Mouse (Mus musculus) CH12.LX (cell line): Measurements from ENCODE around the gene Tbc1d2. TPM values are rescaled to one million over a fixed set of nuclear protein-coding genes. Genes with fewer than 3 reads are reported as not detected.

Source experiments
- DNase-seq: peaks from one replicate; pipeline ENCODE4 v3.0.0-alpha.2; 2013; ENCODE audit errors: extremely low read depth
- H3K27ac ChIP-seq: 2 replicates; pipeline ENCODE4 v1.5.1; 2012; ENCODE audit warnings: low read depth, mild to moderate bottlenecking, control low read depth, moderate library complexity; ENCODE audit not compliant: insufficient read depth
- H3K27me3 ChIP-seq: replicated peaks from 2 replicates; pipeline ENCODE3; 2012; ENCODE audit warnings: inconsistent platforms
- H3K36me3 ChIP-seq, 2 experiments: replicated peaks in 1 of 2; 2 replicates each; pipeline versions ENCODE3 to v1.6.1; 2012; ENCODE audit warnings: inconsistent platforms in 1 of 2, low read length in 1 of 2, mild to moderate bottlenecking in 1 of 2, mixed read lengths in 1 of 2, moderate library complexity in 1 of 2; ENCODE audit not compliant: control insufficient read depth in 1 of 2, insufficient read depth in 1 of 2
- H3K4me1 ChIP-seq, 2 experiments: 2 replicates each; pipeline ENCODE4 v1.6.1; 2012; ENCODE audit warnings: inconsistent platforms in 1 of 2, moderate library complexity in 1 of 2; ENCODE audit not compliant: insufficient read depth in 2 of 2, control insufficient read depth in 1 of 2
- H3K4me2 ChIP-seq: 2 replicates; pipeline ENCODE4 v1.6.1; 2012; ENCODE audit warnings: low read depth, mild to moderate bottlenecking, control low read depth; ENCODE audit not compliant: poor library complexity, insufficient read depth, severe bottlenecking
- H3K4me3 ChIP-seq, 3 experiments: fragments of 150-350 bp in 1 of 3; sonication (generic) in 1 of 3; replicated peaks in 1 of 3; 2 replicates each; pipeline versions ENCODE3 to v1.5.1; 2011 to 2012; ENCODE audit warnings: low read depth in 2 of 3, low read length in 2 of 3, mild to moderate bottlenecking in 2 of 3, moderate library complexity in 2 of 3, control low read depth in 1 of 3, improper control_type of control experiment in 1 of 3, inconsistent platforms in 1 of 3, mixed read lengths in 1 of 3; ENCODE audit not compliant: poor library complexity in 1 of 3
- H3K79me2 ChIP-seq: replicated peaks from 2 replicates; pipeline ENCODE4 v1.6.1; 2012; ENCODE audit warnings: mild to moderate bottlenecking, moderate library complexity; ENCODE audit not compliant: control insufficient read depth, poor library complexity, insufficient read depth, severe bottlenecking; ENCODE audit errors: extremely low read depth
- H3K9ac ChIP-seq: 2 replicates; pipeline ENCODE4 v1.6.1; 2012; ENCODE audit warnings: low read depth, mild to moderate bottlenecking, control low read depth, moderate library complexity; ENCODE audit not compliant: insufficient read depth
- H3K9me3 ChIP-seq: replicated peaks from 2 replicates; pipeline ENCODE3; 2012; ENCODE audit warnings: low read length, inconsistent platforms, mixed read lengths
- BHLHE40 ChIP-seq: IDR thresholded peaks from 2 replicates; pipeline ENCODE4 v1.6.1; 2011; ENCODE audit warnings: mild to moderate bottlenecking, low read depth, low read length, improper control_type of control experiment
- CHD1 ChIP-seq: IDR thresholded peaks from 2 replicates; pipeline ENCODE4 v1.6.1; 2012; ENCODE audit warnings: low read depth, low read length, improper control_type of control experiment, inconsistent platforms
- GABPA ChIP-seq: IDR thresholded peaks from 2 replicates; pipeline ENCODE4 v1.6.1; 2012; ENCODE audit warnings: low read depth, low read length, improper control_type of control experiment, inconsistent platforms; ENCODE audit not compliant: insufficient replicate concordance
- IRF4 ChIP-seq: IDR thresholded peaks from 2 replicates; pipeline ENCODE4 v1.6.1; 2014; ENCODE audit warnings: low read depth, mild to moderate bottlenecking, inconsistent platforms, low read length, improper control_type of control experiment
- JUN ChIP-seq: IDR thresholded peaks from 2 replicates; pipeline ENCODE4 v1.6.1; 2011; ENCODE audit warnings: low read depth, mild to moderate bottlenecking, low read length, improper control_type of control experiment, moderate library complexity; ENCODE audit not compliant: insufficient read depth
- JUND ChIP-seq: conservative IDR thresholded peaks from 2 replicates; pipeline ENCODE4 v1.6.1; 2011; ENCODE audit warnings: low read depth, low read length, improper control_type of control experiment
- KAT2A ChIP-seq: IDR thresholded peaks from 2 replicates; pipeline ENCODE4 v1.6.1; 2012; ENCODE audit warnings: low read length, improper control_type of control experiment, inconsistent platforms; ENCODE audit not compliant: insufficient replicate concordance
- MAX ChIP-seq: IDR thresholded peaks from 2 replicates; pipeline ENCODE4 v1.6.1; 2011; ENCODE audit warnings: low read length, improper control_type of control experiment
- MAZ ChIP-seq: IDR thresholded peaks from 2 replicates; pipeline ENCODE4 v1.6.1; 2012; ENCODE audit warnings: low read depth, mild to moderate bottlenecking, inconsistent platforms, low read length, improper control_type of control experiment, moderate library complexity
- MEF2A ChIP-seq: IDR thresholded peaks from 2 replicates; pipeline ENCODE4 v1.6.1; 2014; ENCODE audit warnings: low read depth, mild to moderate bottlenecking, inconsistent platforms, low read length, improper control_type of control experiment, borderline replicate concordance
- MXI1 ChIP-seq: IDR thresholded peaks from 2 replicates; pipeline ENCODE4 v1.6.1; 2011; ENCODE audit warnings: mild to moderate bottlenecking, low read depth, low read length, improper control_type of control experiment
- NELFE ChIP-seq: IDR thresholded peaks from 2 replicates; pipeline ENCODE4 v1.6.1; 2011; ENCODE audit warnings: low read depth, low read length, improper control_type of control experiment
- NRF1 ChIP-seq: IDR thresholded peaks from 2 replicates; pipeline ENCODE4 v1.6.1; 2014; ENCODE audit warnings: low read depth, mild to moderate bottlenecking, inconsistent platforms, low read length, improper control_type of control experiment, moderate library complexity
- PAX5 ChIP-seq: IDR thresholded peaks from 2 replicates; pipeline ENCODE4 v1.6.1; 2012; ENCODE audit warnings: low read length, inconsistent platforms, mixed read lengths
- POLR2A ChIP-seq: IDR thresholded peaks from 2 replicates; pipeline ENCODE4 v1.6.1; 2011; ENCODE audit warnings: low read depth, mild to moderate bottlenecking, improper control_type of control experiment, low read length
- POLR2AphosphoS2 ChIP-seq: IDR thresholded peaks from 2 replicates; pipeline ENCODE4 v1.6.1; 2011; ENCODE audit warnings: low read depth, low read length, improper control_type of control experiment
- RCOR1 ChIP-seq: conservative IDR thresholded peaks from 2 replicates; pipeline ENCODE4 v1.6.1; 2012; ENCODE audit warnings: low read depth, mild to moderate bottlenecking, inconsistent platforms, low read length, improper control_type of control experiment
- SIN3A ChIP-seq: IDR thresholded peaks from 2 replicates; pipeline ENCODE4 v1.6.1; 2012; ENCODE audit warnings: low read length, improper control_type of control experiment, inconsistent platforms
- SMC3 ChIP-seq: IDR thresholded peaks from 2 replicates; pipeline ENCODE4 v1.6.1; 2011; ENCODE audit warnings: low read depth, low read length, improper control_type of control experiment
- UBTF ChIP-seq: IDR thresholded peaks from 2 replicates; pipeline ENCODE4 v1.6.1; 2012; ENCODE audit warnings: low read depth, mild to moderate bottlenecking, inconsistent platforms, low read length, improper control_type of control experiment, moderate library complexity
- USF1 ChIP-seq: IDR thresholded peaks from 2 replicates; pipeline ENCODE4 v1.6.1; 2014; ENCODE audit warnings: low read depth, mild to moderate bottlenecking, inconsistent platforms, low read length, improper control_type of control experiment
- USF2 ChIP-seq: conservative IDR thresholded peaks from 2 replicates; pipeline ENCODE4 v1.6.1; 2011; ENCODE audit warnings: low read depth, low read length, improper control_type of control experiment
- ZMIZ1 ChIP-seq: IDR thresholded peaks from 2 replicates; pipeline ENCODE4 v1.6.1; 2012; ENCODE audit warnings: low read depth, mild to moderate bottlenecking, inconsistent platforms, low read length, improper control_type of control experiment
- ZNF384 ChIP-seq: IDR thresholded peaks from 2 replicates; pipeline ENCODE4 v1.6.1; 2012; ENCODE audit warnings: low read depth, low read length, improper control_type of control experiment, inconsistent platforms
- dilution Hi-C: fragments of 300-500 bp; cut with MboI; formaldehyde crosslinking; loops from 2 replicates; pipeline ENCODE4 v1.14.3; 2020; ENCODE audit warnings: low sequenced_read_pairs; ENCODE audit not compliant: extremely low pct_unique_long_range_greater_than_20kb, extremely low pct_ligation_motif_present
- in situ Hi-C: fragments of 300-500 bp; cut with MboI; formaldehyde crosslinking; loops from 3 replicates; pipeline ENCODE4 v1.14.3; 2019; ENCODE audit warnings: low sequenced_read_pairs, low pct_ligation_motif_present, low pct_unique_long_range_greater_than_20kb, mixed read lengths
- polyA plus RNA-seq: library from polyadenylated mRNA; unstranded; fragments of >175 nt; gene quantifications from 2 replicates; pipeline ENCODE4 v1.2.1, GENCODE M21; 2012; ENCODE audit warnings: low read depth; ENCODE audit not compliant: insufficient read length
- total RNA-seq, 2 experiments: library from RNA; depleted of rRNA; stranded (reverse); fragments of 300-350 nt in 1 of 2; fragments of >200 nt in 1 of 2; gene quantifications; 2 replicates each; pipeline ENCODE4 v1.2.3; 2012 to 2014

Gene Tbc1d2
- total and polyA plus RNA-seq, 3 experiments, result 0.12 to 1.1 (median 0.29) TPM

DNA sequence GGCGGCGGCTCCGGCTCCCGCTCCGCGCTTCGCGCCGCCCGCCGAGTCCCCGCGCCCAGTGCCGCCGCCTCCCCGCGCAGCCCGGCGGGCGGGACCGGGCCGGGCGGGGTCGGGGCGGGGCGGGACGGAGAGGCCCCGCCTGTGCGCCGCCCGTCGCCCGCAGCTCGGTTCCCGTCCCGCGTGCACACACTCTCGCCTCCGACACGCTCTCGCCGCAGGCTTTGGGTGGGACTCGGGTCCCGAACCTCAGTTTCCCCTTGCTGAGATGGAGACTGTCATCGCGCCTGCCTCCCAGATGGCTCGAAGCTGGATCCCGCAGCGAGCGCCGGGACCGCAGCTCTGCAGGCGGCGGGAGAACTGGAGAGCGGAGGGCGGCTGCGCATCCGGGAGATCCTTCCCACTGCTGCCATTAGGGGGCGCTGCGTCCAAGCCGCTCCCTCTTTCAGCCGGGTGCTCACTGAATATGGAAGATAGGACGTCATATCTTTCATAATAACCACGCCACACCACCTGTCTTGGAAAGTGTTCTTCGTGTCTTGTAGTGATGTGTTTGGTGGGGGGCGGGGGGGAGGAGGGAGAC is 48.1 kb downstream of the Tbc1d2 start, which contains the start of gene Coro2a (continued):
- no peak for TF ChIP-seq UBTF
- peak; percentile 49 for TF ChIP-seq NELFE
- peak; percentile 57 for TF ChIP-seq SMC3
- TF ChIP-seq MAZ, result peak; percentile 83
- TF ChIP-seq MAX, result peak; percentile 77
- peak; percentile 70; the same call in 1 of the 2 replicates for TF ChIP-seq SIN3A
- no peak for TF ChIP-seq USF1
- TF ChIP-seq JUN, result peak; percentile 39; the same call in 1 of the 2 replicates
- TF ChIP-seq MXI1, result peak; percentile 68
- TF ChIP-seq IRF4, result peak; percentile 81
- TF ChIP-seq USF2, result no peak
- no peak for TF ChIP-seq ZMIZ1
- peak; percentile 64; the same call in 1 of the 2 replicates for TF ChIP-seq POLR2A
- peak; percentile 35; the same call in 1 of the 2 replicates for TF ChIP-seq JUND

GRCm38 (mm10) chr4:46601258-46601843 is 48.7 kb downstream of the Tbc1d2 start:
- H3K4me2 ChIP-seq, result peak overlapping the region; percentile 94; the same call in 1 of the 2 replicates
- H3K27me3 ChIP-seq, result no peaks in the 10 kb centered on the region
- dilution Hi-C loops, result no loop called here

More at GRCm38 (mm10) chr4:46601258-46601843, 48.7 kb downstream of the Tbc1d2 start:
- no peak for DNase-seq
- TF ChIP-seq POLR2A, result 0 out of 2 replicates have a peak, but pooled peaks have one; percentile 21
- no peak for TF ChIP-seq NRF1
- TF ChIP-seq MAX, result no peak
- no peak for TF ChIP-seq JUND
- TF ChIP-seq USF1, result no peak
- TF ChIP-seq RCOR1, result no peak
- TF ChIP-seq PAX5, result no peak
- TF ChIP-seq POLR2AphosphoS2, result no peak
- TF ChIP-seq MAZ, result no peak
- TF ChIP-seq MEF2A, result no peak
- no peak for TF ChIP-seq GABPA
- no peak for TF ChIP-seq BHLHE40
- no peak for TF ChIP-seq USF2
- TF ChIP-seq SIN3A, result 0 out of 2 replicates have a peak, but pooled peaks have one; percentile 36
- no peak for TF ChIP-seq NELFE
- TF ChIP-seq UBTF, result peak; percentile 76; the same call in 1 of the 2 replicates
- no peak; the same call in 1 of the 2 replicates for TF ChIP-seq CHD1
- no peak for TF ChIP-seq KAT2A
- no peak for TF ChIP-seq ZNF384
- peak overlapping the region; percentile 85 for H3K27ac ChIP-seq
- H3K36me3 ChIP-seq, result peaks cover 3 to 25% of the 10 kb centered on the region in 2 experiments
- H3K79me2 ChIP-seq, result peaks cover 53% of the 10 kb centered on the region
- H3K4me3 ChIP-seq, result peak overlapping the region; percentile 59 to 99 (median 89)
- peaks cover 26 to 75% of the 10 kb centered on the region in 2 experiments for H3K4me1 ChIP-seq
- no peaks in the 10 kb centered on the region for H3K9me3 ChIP-seq
- peak overlapping the region; percentile 98 for H3K9ac ChIP-seq
- in situ Hi-C loops, result no loop called here
